Mouse (Mus musculus) cortical plate, adult 2 months (tissue): ENCODE results near the gene Eefsec.

ENCODE experiments used
- CTCF ChIP-seq: fragments of 200-500 bp; IDR thresholded peaks from 2 replicates; pipeline ENCODE4 v1.5.1; 2011; ENCODE audit warnings: mild to moderate bottlenecking, control low read depth, low read length; ENCODE audit not compliant: insufficient read depth; ENCODE audit errors: extremely low read depth
- POLR2A ChIP-seq: fragments of 200-500 bp; IDR thresholded peaks from 2 replicates; pipeline ENCODE4 v1.6.1; 2011; ENCODE audit warnings: mild to moderate bottlenecking, low read length, control low read depth; ENCODE audit not compliant: insufficient read depth; ENCODE audit errors: extremely low read depth

DNA sequence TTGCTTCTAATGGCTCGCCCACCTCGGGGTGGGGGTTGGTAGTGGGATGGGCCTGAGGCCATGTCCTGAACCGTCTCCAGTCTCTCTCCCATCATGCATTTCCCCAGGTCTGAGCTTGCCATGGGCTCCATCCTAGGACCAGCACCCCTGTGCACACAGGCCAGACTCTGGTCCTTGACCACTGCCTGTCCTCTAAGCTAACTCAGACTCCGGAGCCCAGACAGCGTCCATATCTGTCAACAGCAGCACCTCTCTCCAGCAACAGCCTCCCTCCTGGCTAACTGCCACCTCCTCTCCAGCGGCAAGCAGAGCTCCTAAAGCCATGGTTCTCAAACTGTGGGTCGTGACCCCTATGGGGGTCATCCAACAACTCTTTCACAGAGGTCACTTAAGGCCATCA, 209.8 kb downstream of the Eefsec start:
- no peak for TF ChIP-seq CTCF
- TF ChIP-seq POLR2A = no peak
